Mouse (Mus musculus) retina, adult 2 months (tissue): ENCODE measurements around the gene Slc10a7.
"Not testable (repeated sequence)": the region's sequence is repeated elsewhere in the genome, so short reads cannot be mapped to it uniquely, and the experiment has no call there.

Experiments
- DNase-seq: peaks from one replicate; pipeline ENCODE4 v3.0.0-alpha.2; 2012; ENCODE audit warnings: low read depth, low spot score

Slc10a7 gene

DNA sequence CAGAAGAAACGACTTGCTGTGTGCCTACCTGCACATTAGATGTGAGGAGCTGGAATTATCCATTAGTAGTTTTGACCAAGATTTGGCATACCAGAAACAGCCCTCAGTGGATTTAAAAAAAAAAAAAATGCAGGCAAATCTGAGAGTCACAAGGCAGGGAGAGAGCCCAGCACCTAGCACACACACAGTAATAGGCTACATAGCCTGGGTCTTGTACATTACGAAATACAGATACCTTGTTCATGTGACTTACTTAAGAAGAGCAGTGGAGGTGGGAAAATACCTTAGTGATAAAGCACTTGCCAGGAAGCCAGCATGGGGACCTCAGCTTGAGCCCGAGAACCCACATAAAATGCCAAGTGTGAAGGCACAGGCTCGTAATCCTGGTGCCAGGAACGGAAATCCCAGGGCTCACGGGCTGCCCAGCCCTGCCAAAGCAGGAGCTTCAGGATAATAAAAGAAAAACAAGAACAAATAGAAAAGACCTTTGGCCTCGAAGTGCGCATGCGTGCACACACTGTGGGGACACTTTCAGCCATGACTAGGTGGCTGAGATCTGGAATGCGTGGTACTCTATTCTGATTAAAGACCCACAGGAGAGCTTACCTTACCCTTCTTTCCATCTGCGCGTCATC is 155.3 kb downstream of the Slc10a7 start:
- DNase-seq, result no peak

DNA sequence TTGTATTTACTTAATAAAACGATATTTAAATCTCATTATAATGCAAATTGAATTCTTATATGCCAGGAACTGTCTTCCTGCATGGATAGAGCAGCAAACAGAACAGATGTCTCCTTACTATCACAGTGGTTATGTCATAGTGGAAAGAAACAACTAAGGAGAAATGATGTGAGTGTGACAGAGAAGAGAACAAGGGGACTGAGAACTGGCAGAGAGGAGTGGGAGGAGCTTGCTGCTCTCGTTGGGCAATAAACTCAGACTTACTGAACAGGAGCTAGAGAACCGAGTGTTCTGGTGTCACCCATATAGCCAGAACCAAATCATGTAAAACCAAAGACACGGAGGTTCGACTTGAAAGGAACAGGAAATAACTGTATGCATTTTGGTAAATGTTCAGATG is 158.3 kb downstream of the Slc10a7 start:
- no peak for DNase-seq

DNA sequence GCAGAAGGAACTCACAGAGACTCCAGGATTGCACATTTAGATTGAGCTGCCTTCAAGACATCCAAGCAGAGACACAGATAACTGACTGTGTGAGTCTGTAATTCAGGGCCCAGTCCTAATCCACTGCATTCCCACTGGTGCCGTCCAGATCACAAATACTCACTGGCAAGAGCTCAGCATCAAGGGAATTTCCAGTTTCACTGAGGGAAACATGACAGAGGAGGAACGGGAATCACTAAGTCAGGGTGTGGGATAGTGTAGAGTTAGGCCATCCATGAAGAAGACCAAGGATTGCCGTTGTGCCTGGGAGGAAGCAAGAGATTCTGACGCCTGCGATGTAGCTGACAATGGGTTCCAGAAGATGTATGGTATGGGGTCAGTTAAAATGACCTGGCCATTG is 159.1 kb downstream of the Slc10a7 start:
- no peak for DNase-seq

DNA sequence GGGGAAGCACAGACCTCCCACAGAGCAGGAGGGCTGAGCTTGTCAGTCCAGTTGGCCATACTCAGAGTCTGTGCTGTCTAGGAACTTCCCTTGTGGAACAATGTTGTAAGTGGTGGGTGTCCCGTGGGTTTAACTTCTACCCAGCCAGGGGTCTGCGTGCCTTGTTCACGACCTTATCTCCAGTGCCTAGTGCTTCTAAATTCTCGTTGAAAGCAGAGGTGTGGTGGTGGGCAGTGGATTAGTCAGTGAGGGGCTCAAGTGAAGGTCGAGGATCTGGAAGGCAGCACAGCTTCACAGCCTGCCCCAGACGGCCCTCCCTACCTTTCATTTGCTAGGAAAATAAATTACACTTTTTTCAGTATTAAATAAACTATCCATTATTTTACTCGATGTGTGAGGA is 161.1 kb downstream of the Slc10a7 start:
- no peak for DNase-seq

DNA sequence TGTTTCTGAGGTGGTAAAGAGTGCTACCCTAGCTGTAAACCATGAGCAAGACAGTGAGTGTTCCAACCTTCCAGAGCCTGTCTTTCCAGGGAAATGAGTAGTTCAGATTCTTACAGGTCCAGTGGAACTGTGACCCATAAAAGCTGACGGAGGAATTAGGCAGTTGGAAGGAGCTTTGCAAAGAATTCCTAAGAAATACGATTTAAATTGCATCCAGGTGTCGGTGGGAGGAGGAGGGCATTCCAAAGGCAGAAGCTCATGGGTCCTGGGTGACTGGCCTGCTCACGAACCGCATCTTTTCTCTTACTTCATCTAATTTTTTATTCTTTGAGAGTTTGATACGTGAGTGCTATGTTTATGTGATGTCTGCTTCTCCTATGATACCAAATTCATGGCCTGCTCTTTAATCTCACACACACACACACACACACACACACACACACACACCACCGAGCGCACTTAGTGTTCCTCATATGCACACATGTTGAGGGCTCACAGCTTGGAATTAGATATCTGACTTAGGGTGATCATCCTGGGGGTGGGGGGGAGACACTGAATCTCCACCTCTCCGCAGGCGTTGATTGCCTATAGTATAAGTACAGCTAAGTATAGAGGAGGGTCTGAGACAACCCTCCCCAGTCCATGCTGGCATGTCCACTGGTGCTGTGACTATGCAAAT is 169.5 kb downstream of the Slc10a7 start:
- DNase-seq, result no peak

DNA sequence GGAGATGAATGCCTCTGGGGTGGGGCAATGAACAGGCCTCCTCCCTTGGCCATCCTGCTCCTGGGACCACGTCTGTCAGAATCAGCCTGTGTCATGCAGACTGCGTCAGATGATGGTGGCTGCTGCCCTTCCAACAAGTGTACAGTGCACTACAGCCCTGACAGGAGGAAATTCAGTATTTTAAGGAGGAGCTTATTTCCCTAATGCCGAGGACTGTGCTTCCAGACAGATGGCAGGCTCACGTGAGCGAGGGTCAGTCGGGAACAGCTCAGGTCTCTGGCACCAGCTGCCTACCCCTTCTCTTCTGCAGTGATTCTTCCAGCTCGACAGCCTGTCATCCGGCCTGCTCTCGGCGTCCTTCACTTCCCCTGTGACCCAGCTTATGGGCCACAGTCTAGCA is 181.6 kb downstream of the Slc10a7 start:
- no peak for DNase-seq

DNA sequence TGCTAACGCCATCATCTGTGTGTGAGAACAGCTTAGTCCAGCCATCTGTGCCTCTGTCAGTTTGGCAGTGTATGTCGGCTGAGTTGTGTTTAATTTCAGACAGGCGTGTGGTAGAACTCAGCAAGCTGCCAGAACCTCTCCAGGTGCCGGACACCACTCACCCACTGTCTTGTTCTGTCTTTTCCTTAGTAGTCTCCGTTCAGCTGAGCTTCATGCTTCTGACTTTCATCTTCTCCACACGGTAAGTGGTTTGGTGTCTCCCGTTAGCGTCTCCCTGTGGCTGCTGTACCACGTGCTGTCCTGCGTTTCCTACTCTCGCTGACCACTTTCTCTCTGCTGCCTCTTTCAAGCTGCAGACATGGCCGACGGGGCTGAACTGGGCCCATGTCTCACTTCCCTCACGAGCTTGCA is 189.2 kb downstream of the Slc10a7 start:
- no peak for DNase-seq

DNA sequence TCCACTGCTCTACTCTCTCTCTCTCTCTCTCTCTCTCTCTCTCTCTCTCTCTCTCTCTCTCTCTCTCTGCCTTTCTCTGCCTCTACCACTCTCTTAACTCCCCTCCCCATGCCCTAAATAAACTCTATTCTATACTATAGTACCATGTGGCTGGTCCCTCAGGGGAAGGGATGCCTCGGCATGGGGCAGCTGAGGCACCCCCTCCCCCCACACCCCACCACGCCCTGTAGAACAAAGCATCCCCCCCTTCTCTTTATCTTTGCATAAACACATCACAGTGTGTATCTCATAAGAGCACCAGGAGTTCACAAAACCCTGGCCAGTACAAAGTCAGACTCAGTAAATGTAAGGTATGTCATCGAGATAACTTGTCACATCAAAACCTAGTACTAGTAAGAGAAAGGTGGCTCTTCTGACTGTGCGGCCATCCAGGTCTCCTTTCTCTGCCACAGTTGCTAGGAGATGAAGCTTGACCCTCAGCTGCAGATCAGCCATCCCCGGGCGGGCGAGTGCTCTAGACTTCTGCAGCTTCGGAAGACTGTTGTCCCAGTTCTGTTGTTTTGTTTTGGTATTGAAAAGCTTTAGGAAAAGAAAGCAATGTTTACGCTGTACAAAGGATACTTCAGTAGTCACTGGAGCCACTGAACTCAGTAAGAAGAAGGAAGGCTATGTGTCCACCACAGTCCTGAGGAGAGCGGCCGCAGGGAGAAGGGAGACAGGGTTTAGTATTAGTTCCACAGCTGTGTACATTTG is 194.1 kb downstream of the Slc10a7 start:
- no peak for DNase-seq

DNA sequence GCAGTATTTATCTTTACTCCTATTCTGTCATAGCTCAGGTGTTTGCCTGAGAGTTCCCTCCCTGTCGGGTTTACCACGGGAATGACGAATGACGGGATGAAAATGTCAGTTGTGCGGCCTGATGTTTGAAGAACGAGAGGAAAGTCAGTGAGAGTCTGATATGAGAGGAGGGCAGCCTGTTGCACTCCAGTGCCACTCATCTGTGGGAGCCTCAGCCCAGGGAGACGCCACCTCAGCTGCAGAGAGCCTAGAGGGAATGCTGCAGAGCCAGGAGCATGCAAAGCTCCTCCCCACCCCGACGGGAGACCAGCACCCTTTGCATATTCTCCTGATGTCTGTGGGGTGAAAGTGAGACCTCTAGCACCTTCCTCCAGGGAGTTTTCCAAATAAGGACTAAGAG is 196.8 kb downstream of the Slc10a7 start:
- DNase-seq, result no peak

DNA sequence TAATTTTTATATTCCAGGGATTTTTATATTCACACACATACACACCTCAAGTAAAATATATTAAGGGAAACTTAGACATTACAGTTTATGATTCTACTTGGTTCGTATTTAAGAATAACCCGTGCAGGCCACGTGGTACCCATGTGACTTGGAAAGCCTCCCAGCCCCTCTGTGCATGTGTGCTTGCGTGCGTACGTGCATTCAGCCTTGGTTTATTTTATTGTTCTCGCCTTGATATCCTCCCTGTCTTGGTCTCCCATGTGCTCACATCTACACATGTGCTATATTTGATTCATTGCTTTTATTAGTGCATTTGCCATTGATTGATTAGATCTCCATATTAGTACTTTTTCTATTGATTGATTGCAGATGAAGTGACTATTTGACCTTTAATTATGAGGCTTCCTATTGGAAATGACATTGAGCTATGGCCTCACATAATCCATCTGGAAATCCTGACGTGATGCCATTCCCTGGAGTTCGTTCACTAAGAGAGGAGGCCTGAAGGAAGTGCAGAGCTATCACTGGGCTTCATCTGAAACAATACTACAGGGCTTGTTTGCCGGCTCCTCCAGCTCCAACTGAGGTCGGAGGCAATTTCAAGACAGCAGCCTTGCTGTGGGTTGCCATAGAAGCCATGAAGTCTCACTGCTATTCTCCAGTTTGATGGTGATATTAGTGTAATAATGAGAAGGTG is 200.9 kb downstream of the Slc10a7 start:
- DNase-seq, result no peak

DNA sequence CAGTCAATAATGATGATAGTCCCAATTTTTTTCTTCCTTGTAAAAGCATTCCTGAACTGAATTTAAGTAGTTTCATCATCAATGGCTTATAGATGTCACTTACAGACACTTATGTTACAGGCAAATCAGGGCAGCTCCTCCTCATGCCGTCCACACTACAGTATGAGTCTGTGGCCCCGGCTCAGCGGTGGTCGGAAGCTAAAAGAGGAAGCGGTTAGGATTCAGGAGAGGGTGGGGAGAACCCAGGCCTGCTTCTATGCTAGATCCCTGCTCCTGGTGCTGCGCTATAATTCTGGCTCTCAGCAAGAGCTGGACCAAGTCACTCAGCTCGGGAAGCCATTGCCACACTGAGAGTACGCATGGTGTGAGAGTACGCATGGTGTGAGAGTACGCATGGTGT is 201.8 kb downstream of the Slc10a7 start:
- DNase-seq, result no peak

DNA sequence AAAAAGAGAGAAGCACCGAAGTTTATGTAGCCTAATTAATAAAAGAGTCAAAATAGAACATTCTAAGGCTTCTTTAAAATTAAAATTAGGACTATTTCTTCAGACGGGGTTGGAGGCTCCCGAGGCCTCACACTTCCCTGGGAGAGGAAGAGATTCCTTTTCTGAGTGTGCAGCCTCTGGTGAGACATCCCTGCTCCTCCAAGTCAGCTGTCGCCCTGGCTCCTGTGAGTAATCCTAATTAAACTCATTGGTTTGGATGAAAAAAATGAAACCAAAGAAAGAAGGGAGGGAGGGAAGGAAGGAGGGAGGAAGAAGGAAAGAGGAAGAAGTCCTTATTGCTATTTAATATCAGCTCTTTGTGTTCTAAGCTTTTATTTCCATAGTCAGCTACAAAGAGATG is 205.7 kb downstream of the Slc10a7 start:
- DNase-seq, result no peak

DNA sequence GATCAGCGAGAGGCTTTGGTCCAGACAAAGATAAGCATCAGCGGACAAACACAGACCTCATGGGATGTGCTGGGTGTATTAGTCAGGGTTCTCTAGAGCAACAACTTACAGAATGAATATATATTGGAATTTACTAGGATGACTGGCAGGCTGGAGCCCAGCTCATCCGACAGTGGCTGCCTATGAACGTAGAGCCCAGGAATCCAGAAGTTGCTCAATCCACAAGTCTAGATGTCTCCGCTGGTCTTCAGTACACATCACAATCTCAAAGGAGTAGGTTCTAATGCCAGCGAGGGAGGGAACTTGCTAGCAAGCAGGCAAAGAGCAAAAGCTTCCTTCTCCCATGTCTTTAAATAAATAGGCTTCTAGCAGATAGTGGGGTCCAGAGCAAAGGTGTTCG is 207.4 kb downstream of the Slc10a7 start:
- no peak for DNase-seq

DNA sequence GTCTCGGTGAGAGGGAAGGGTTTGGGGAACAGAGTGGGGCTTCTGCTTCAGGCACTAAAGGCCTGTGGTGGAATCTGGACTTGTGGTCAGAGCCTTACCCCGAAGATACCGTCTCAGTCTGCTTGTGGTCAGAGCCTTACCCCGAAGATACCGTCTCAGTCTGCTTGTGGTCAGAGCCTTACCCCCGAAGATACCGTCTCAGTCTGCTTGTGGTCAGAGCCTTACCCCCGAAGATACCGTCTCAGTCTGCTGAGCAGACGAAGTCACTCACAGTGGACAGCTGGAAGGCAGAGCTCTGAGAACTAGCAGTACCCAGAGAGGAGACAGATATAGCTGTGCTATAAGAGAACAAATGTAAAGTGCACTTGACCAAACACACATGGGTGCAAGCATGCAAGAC is 208.0 kb downstream of the Slc10a7 start:
- DNase-seq, result not testable (repeated sequence)

DNA sequence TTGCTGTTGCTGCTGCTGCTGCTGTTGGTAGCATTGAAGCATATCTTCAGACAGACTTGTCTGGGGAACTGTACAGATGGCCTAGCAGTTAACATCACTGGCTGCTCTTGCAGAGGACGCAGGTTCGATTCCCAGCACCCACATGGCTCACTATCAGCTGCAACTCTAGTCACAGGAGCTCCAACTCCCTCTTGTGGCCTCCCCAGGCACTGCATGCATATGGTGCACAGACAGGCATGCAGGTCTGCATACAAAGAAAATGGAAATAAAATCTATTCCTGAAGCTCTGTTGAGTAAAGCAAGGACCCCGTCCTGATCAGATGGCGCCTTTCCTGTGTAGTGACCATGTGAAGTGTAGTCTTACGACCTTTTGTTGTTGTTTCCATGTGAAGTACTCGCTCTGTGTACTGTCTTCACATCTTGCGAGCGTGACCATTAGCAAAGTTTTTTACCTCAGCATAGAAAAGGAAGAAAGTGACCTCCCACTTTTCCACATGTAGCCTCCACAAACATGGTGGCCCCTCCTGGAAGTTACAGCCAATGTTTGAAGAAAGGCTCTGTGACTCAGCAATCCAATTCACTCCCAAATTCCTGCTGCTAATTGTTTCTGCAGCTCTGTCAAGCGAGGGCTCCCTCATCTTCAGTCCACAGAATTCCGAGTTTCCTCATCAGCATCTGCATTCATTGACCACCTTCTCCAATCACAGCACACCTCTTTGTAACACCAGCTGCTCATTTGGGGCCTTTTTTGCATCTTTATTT is 210.3 kb downstream of the Slc10a7 start:
- DNase-seq, result no peak

DNA sequence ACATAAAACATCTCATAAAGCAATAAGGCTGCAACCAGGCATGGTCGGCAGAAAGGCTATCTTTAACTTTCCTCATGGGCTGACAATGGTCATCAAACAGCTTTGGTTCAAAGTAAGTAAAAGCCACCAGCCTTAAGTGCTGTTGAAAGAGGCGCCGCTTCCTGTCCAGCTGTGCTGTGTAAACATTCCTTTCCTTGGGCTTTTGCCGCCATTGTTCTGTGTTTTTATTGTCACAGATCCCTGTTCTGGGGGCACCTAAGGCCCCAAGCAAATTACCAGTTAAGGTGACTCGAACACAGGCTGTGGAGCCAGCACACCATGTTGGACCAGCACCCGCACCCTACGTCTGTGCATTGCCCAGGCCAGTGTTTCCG is 210.9 kb downstream of the Slc10a7 start:
- DNase-seq, result no peak

DNA sequence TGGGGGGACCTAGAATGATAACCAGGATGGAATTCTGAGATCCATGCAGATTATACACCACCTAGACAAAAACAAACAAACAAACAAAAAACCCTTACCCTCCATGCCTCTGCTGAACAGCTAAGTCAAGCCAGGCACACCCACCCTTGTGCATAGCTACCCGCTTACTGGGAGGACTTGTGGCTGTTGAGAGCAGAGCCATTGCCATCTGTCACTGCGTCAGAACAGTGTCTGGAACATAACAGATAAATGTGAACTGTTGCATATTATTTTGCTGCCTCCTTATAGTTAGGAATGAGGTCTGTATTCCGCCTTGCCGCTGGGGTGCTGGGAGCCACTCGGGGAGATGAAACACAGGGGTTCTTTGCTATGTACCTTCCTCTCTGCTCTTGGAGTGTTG is 212.4 kb downstream of the Slc10a7 start:
- DNase-seq, result no peak

DNA sequence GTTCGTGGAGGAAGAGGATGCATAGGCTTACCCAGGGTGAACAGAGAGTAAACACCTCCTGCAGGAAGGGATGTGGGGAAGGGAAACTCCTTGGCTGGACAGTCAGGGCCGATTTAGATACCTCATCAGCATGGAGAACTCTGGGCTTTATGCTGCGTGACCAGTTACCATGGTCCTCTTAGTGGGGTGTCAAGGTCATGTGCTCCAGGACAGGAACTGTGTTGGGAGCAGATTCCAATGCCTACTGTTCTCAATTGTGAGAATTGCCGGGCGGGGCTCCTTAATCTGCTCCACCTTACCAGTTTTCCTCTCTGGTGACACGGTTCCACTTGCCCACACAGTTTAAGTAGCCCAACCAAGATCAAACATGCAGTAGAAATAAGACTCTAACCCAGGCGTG is 213.1 kb downstream of the Slc10a7 start:
- DNase-seq, result no peak

DNA sequence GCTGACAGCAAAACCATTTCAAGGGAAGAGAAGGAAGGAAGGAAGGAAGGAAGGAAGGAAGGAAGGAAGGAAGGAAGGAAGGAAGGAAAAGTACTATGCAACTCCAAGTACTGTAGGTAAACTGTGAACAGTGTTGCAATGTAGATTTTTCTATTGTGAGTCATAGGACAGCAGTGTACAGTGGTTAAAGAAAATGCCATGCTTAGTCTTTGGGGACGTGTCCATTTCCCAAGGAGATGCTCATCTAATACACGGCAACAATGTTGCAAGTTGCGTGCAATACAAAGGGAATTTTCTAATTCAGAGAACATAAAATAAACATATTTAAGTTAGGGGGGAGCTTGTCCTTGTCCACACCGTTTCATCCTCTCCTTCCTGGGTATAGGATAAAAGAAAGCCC is 215.7 kb downstream of the Slc10a7 start:
- no peak for DNase-seq

DNA sequence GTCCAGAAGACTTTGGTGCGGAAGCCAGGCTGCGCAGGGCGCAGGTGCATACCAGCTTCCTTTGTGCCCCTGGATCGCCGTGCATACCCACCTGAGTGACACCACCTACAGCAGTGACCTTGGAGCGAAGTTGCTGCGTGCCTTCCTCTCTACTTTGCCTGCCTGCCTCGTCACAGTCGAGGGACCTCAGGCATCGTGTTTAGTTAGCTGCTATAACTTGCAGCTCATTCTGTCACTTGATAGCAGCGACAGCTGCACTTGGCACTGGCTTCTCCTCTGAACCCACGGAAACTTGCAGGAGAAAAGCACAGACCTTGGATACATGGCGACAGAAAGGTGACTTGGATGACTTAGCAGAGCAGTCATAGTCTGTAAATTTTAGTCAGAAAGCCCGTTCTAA is 219.1 kb downstream of the Slc10a7 start:
- DNase-seq, result no peak

DNA sequence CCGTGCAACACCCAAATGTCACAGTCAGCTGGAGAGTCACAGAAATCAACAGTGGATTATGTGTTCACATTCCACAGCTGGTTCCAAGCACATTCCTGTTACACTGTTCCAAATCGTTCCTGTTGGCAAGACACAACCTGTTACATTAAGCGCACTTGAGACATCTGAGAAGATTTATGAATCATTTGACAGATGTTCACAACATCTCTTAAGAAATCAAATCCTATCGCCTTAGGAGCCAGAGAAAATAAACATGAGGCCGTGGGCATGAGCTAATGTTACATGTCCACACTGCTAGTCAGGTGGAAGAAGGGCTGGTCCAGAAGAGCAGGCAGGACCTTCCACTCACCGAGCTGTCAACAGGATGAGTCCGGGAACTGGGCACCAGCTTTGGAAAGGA is 223.3 kb downstream of the Slc10a7 start:
- DNase-seq, result no peak
